ENCODE assay signal across 1 mouse cellular context in the genomic region with DNA sequence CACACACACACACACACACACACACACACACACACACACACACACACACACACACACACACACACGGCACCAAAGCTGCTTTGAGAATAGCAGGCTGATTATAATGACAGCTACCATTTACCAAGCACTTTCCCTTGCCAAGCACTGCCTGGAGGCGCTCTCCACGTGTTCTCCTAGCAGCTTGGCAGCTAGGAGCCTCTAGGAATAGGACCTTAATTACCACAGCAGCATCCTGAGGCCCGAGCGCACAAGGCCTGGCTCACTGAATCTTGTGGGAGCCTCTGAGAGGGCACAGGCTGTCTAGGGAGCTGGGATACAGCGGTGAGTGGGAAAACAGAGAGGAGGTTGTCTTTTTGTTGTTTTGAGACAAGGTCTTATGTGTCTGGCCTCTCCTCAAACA.
TF ChIP-seq lines count a peak whose summit lies in the region.

No protein-coding gene starts in this region.

TF ChIP-seq in ES-E14, 5 proteins besides CTCF, POLR2A, EP300 and RAD21 (continued from another document):
- TF ChIP-seq MAFK (IDR thresholded peaks at IDR 0.05; ENCODE audit: insufficient read depth, low read depth, low read length) (no peak), CHD2 (IDR thresholded peaks at IDR 0.05; ENCODE audit: low read depth, low read length) (no peak), HCFC1 (IDR thresholded peaks at IDR 0.05; ENCODE audit: borderline replicate concordance, insufficient read depth, low read length) (no peak), ZC3H11A (IDR thresholded peaks at IDR 0.05; ENCODE audit: borderline replicate concordance, low read depth, low read length) (no peak)
